Mouse (Mus musculus) forebrain, embryonic 16.5 days (tissue): ENCODE data around the gene Sorcs2. TPM values are rescaled to one million over a fixed set of nuclear protein-coding genes. Genes with fewer than 3 reads are reported as not detected.

Experiments
- ATAC-seq: fragments of 200-750 bp; cut with Nextera tagmentation; 2 replicates; pipeline ENCODE4 v1.8.0; 2017; ENCODE audit warnings: mild to moderate bottlenecking, moderate library complexity
- H3K27ac ChIP-seq: fragments of 300-500 bp; sonication (generic); 2 replicates; pipeline ENCODE4 v1.5.1; 2014; ENCODE audit warnings: low read length, control low read depth
- H3K27me3 ChIP-seq: fragments of 300-500 bp; sonication (generic); replicated peaks from 2 replicates; pipeline ENCODE4 v1.6.1; 2014; ENCODE audit warnings: low read length; ENCODE audit not compliant: control insufficient read depth, insufficient read depth
- H3K36me3 ChIP-seq: fragments of 300-500 bp; sonication (generic); 2 replicates; pipeline ENCODE4 v1.6.1; 2014; ENCODE audit not compliant: control insufficient read depth, insufficient read depth
- H3K4me1 ChIP-seq: fragments of 300-500 bp; sonication (generic); replicated peaks from 2 replicates; pipeline ENCODE4 v1.6.1; 2014; ENCODE audit warnings: low read length; ENCODE audit not compliant: control insufficient read depth, insufficient read depth
- H3K4me2 ChIP-seq: fragments of 300-500 bp; sonication (generic); 2 replicates; pipeline ENCODE4 v1.6.1; 2014; ENCODE audit warnings: mild to moderate bottlenecking, low read length, control low read depth
- H3K4me3 ChIP-seq: fragments of 300-500 bp; sonication (generic); replicated peaks from 2 replicates; pipeline ENCODE4 v1.5.1; 2014; ENCODE audit warnings: mild to moderate bottlenecking, low read length, control low read depth
- H3K9ac ChIP-seq: fragments of 300-500 bp; sonication (generic); replicated peaks from 2 replicates; pipeline ENCODE4 v1.6.1; 2014; ENCODE audit warnings: low read depth, low read length, control low read depth
- H3K9me3 ChIP-seq: fragments of 300-500 bp; sonication (generic); 2 replicates; pipeline ENCODE4 v1.6.1; 2016; ENCODE audit warnings: low read length; ENCODE audit not compliant: control insufficient read depth
- WGBS: fragments of 180-500 bp; shearing (Covaris S2); extraction: QIAGEN DNeasy Blood & Tissue Kit; methylation state at CpG from one replicate; pipeline ENCODE4 v1.1.7; 2014; 5-methylcytosine and 5-hydroxymethylcytosine counted together
- polyA plus RNA-seq: library from polyadenylated mRNA; unstranded; fragments of >200 nt; fragmentation: Nextera tagmentation; extraction: Ambion mirVana; gene quantifications from 2 replicates; pipeline ENCODE4 v1.2.1, GENCODE M21; 2015

Gene Sorcs2
- polyA plus RNA-seq, 1 experiment from 2014 or later = 7.0 TPM

DNA sequence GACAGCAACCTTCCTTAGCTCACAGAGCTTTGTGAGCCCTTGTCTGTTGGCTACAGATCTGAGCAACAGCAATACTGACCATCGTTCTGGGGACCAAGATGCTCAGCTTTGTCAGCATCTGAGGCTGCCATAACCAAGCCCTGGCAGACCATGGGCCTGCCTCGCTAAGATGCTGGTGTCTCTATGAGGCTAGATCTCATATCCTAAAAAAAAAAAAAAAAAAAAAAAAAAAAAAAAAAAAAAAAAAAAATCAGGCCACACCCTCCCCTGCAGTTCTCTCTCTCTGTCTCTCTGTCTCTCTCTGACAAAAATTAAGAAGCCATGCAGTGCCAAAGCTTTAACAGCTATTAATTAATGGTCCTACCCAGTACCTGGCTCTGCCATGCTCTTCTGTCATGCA lies 251.3 kb downstream of the Sorcs2 start:
- Histone ChIP-seq H3K4me1 (peaks cover 4% of the 10 kb centered on the region; the same call in 1 of the 2 replicates), H3K9me3 (no peaks in the 10 kb centered on the region), H3K4me3 (no peak overlapping the region), H3K27ac (no peak overlapping the region), H3K27me3 (no peaks in the 10 kb centered on the region), H3K4me2 (no peak overlapping the region), H3K9ac (no peak overlapping the region), H3K36me3 (no peaks in the 10 kb centered on the region)
- 97% methylated on average over 2 of the region's 2 CpGs for WGBS
- ATAC-seq = no peak

DNA sequence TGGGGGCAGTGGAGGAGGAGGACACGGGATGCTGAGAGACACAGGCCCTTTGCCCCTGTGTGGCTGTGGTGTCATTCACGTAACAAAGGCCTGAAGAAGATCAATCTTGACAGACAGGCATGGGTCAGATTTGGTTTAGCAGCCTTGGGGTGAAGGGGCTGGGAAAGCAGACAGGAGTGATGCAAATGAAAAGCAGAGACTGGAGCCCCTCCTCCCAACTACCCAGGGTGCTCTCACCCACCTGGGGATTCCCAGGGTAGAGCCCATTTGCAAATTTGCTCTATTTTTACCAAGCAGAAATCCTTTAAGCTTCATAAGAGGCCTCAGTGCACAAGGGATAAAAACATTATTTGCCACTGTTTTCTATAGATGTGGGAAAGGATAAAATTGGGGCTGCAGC lies 253.4 kb downstream of the Sorcs2 start:
- no peak overlapping the region for H3K4me2 ChIP-seq
- peaks cover 7% of the 10 kb centered on the region for H3K4me1 ChIP-seq
- H3K9me3 ChIP-seq = no peaks in the 10 kb centered on the region
- H3K9ac ChIP-seq = no peak overlapping the region
- H3K27ac ChIP-seq = no peak overlapping the region
- no peak overlapping the region for H3K4me3 ChIP-seq
- no peaks in the 10 kb centered on the region for H3K36me3 ChIP-seq
- no peaks in the 10 kb centered on the region for H3K27me3 ChIP-seq
- 56% methylated on average over 2 of the region's 2 CpGs for WGBS
- ATAC-seq = no peak

DNA sequence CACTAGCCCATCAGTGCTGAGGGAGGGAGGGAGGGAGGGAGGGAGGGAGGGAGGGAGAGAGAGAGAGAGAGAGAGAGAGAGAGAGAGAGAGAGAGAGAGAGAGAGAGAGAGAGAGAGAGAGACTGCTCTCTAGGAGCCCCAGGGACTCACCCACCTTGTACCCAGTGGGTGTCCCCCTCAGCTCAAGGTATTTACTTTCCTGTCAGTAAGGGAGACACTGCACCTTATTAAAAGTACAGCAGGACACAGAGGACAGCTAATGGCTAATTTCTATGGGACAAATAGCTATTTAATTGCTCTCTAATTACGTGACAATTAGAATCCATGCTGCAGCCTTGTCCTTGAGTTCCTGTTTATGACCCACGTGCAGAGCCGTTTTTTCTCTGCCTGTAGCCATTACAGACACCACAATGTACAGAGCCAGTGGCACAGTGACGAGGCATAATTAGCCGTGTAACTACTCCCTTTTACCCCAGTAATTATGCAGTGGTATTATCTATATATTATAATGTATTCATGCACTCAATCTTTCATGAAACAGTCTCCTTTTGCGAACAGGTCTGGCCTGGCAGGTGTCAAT lies 256.2 kb downstream of the Sorcs2 start:
- ATAC-seq = peak; percentile 59; the same call in 1 of the 2 replicates
- no peak overlapping the region for H3K4me3 ChIP-seq

DNA sequence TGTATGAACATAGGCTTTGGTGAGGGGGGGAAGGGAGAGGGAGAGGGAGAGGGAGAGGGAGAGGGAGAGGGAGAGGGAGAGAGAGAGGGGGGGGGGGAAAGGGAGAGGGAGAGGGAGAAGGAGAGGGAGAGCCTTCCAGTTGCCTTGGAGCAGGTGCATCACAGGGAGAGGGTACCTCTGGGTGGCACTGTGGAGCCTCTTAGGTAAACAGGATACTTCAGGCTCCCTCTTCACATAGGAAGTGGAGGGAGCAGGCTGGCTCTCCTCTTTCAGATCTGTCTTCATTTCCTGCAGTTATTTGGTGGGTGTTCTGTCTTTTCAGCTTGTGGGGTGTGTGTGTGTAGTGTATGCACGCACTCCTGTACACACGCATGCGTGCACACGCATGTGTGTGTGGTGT lies 256.8 kb downstream of the Sorcs2 start:
- Histone ChIP-seq H3K9ac (no peak overlapping the region), H3K36me3 (no peaks in the 10 kb centered on the region), H3K4me2 (no peak overlapping the region), H3K4me1 (peaks cover 7% of the 10 kb centered on the region), H3K27ac (no peak overlapping the region), H3K27me3 (no peaks in the 10 kb centered on the region), H3K4me3 (no peak overlapping the region), H3K9me3 (no peaks in the 10 kb centered on the region)
- ATAC-seq = peak; percentile 28; the same call in 1 of the 2 replicates
- 87% methylated on average over 4 of the region's 4 CpGs for WGBS

More for the DNA sequence above, 256.2 kb downstream of the Sorcs2 start:
- peaks cover 7% of the 10 kb centered on the region for H3K4me1 ChIP-seq
- H3K9me3 ChIP-seq = no peaks in the 10 kb centered on the region
- no peaks in the 10 kb centered on the region for H3K36me3 ChIP-seq
- H3K27ac ChIP-seq = no peak overlapping the region
- H3K27me3 ChIP-seq = no peaks in the 10 kb centered on the region
- no peak overlapping the region for H3K4me2 ChIP-seq
- WGBS = 11% methylated on average over 6 of the region's 6 CpGs
- H3K9ac ChIP-seq = no peak overlapping the region

DNA sequence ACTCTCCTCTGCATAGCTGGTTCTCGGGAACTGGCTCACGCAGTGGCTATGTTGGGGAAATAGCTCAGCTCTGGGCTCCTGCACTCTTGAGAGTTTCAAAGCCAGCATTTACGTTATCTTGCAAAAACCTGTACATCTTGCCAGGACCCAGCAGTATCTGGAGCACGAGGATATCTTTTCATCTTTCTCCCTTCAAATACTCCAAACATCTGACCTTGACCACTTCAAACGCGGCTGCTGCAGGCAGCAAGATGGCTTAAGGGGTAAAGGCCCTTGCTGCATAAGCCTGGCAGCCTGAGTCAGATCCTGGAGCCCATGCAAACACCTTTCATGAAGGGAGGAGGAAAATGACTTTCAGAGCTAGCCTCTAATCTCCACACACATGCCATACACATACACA lies 258.2 kb downstream of the Sorcs2 start:
- H3K9me3 ChIP-seq = no peaks in the 10 kb centered on the region
- H3K4me3 ChIP-seq = no peak overlapping the region
- 79% methylated on average over 6 of the region's 6 CpGs for WGBS

DNA sequence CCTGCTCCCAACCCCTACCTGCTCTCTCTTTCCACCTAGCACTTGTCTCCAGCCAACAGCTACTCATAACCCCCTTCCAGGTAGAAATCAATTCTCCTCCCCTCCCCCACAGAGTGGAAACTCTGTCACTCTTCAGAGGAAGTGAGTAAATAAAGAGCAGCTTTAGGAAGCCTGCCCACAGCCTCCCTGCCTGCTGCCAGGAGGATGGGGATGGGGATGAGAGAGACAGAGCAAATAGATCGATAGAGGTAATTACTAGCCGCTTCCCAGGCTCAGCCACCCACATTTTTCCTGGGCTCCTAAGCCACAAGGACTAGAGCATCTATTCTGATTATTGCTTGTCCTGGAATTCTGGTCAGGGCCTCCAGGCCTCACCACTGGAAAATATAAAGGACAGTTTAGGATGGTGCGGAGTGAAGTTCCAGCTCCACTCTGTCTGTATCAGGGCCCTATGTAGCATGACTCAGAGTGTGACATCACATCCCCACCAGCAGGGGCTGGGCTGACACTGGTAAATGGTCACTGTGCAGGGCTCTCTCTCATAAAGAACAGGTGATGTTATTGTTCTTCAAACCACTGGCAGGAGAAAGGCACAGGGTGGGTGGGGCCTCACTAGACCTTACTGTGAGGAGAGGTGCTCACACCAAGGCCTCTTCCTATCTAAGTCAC lies 261.9 kb downstream of the Sorcs2 start:
- Histone ChIP-seq H3K4me2 (no peak overlapping the region), H3K9ac (no peak overlapping the region), H3K27ac (no peak overlapping the region), H3K36me3 (no peaks in the 10 kb centered on the region), H3K9me3 (no peaks in the 10 kb centered on the region), H3K4me3 (no peak overlapping the region), H3K4me1 (no peaks in the 10 kb centered on the region), H3K27me3 (no peaks in the 10 kb centered on the region)
- no peak for ATAC-seq
- 84% methylated on average over 3 of the region's 3 CpGs for WGBS

More for the DNA sequence above, 258.2 kb downstream of the Sorcs2 start:
- H3K4me2 ChIP-seq = no peak overlapping the region
- ATAC-seq = no peak
- no peaks in the 10 kb centered on the region for H3K36me3 ChIP-seq
- H3K9ac ChIP-seq = no peak overlapping the region
- H3K27ac ChIP-seq = no peak overlapping the region
- H3K27me3 ChIP-seq = no peaks in the 10 kb centered on the region
- peaks cover 7% of the 10 kb centered on the region for H3K4me1 ChIP-seq

DNA sequence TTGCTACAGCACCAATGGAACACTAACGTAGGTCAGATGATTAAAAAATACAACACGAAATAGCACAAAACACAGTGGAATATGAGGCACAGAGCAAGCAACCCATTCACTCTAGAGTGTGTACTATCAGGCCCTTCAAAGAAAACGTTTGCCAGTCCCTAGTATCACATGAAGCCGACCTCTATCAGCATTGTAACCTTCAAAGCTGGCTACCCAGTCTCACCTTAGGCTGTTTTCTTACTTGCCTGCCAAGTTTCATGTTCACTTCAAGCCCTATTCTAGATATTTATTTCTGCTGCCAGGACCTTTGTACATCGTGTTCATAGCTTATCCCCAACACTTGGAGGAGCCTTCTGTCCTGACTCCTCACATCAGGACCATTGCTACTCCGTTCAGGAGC lies 263.6 kb downstream of the Sorcs2 start:
- Histone ChIP-seq H3K27me3 (no peaks in the 10 kb centered on the region), H3K4me3 (no peak overlapping the region), H3K27ac (no peak overlapping the region), H3K9ac (no peak overlapping the region), H3K9me3 (no peaks in the 10 kb centered on the region), H3K4me2 (no peak overlapping the region), H3K4me1 (peaks cover 16% of the 10 kb centered on the region), H3K36me3 (no peaks in the 10 kb centered on the region)
- ATAC-seq = no peak
- WGBS = 73% methylated on average over 6 of the region's 6 CpGs

DNA sequence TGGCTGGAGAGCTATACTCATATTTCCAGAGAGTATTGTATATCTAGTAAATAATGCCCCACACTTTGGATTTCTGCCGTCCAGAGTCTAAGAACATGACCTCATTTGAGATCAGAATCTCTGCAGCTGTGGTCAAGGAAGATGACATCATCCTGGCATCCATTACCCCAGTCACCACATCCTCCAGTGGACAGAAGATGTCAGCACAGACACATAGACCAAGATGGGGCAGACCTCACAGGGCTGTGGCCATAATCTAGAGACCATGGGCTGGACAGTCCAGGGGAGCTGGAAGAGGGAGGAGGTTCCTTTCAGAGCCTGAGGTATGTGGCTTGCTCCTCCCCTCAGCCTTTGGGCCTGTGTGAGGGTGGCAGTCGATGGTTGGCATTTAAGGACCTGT lies 264.0 kb downstream of the Sorcs2 start:
- Histone ChIP-seq H3K9me3 (no peaks in the 10 kb centered on the region), H3K4me2 (no peak overlapping the region), H3K9ac (no peak overlapping the region), H3K36me3 (no peaks in the 10 kb centered on the region), H3K4me3 (no peak overlapping the region), H3K4me1 (peaks cover 17% of the 10 kb centered on the region), H3K27me3 (no peaks in the 10 kb centered on the region), H3K27ac (no peak overlapping the region)
- ATAC-seq = no peak
- 78% methylated on average over 2 of the region's 2 CpGs for WGBS

DNA sequence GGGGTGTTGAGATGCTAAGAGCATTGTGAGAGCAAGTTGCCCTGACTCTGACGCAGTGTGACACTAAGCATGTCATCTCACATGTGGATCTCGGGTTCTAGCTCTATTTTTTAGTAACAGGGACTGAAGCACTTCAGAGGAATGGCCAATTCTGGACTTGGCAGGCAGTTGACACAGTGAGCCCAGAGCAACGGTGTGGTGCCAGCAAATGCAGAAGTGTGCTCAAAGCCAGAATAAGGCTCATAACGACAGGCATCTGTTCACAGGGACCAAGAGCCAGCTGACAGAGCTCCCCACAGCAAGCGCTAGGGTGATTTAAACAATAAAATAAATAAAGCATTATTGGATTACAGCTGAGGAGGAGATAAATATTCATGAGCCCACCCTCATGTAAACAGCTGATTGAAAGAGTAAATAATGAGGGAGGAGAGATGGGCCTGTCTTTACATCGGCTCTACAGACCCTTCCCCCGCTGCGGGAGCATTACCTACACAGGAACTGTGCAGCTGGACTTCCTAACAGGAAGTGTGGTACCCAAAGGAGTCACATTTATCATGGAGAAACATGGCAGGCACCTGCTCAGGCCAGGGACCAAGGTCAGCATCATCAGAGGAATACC lies 267.4 kb downstream of the Sorcs2 start:
- ATAC-seq = peak; percentile 92
- Histone ChIP-seq H3K4me2 (no peak overlapping the region), H3K27ac (peak overlapping the region; percentile 60), H3K27me3 (no peaks in the 10 kb centered on the region), H3K4me1 (peaks cover 17% of the 10 kb centered on the region), H3K36me3 (no peaks in the 10 kb centered on the region), H3K9ac (no peak overlapping the region), H3K9me3 (no peaks in the 10 kb centered on the region), H3K4me3 (no peak overlapping the region)
- 12% methylated on average over 8 of the region's 8 CpGs for WGBS
